Mouse (Mus musculus) erythroblast, embryonic 14.5 days (primary cell): ENCODE results near the gene Qpct.

ENCODE experiments used
- GATA1 ChIP-seq: IDR thresholded peaks from 2 replicates; pipeline ENCODE4 v1.6.1; 2012; ENCODE audit warnings: low read length, inconsistent platforms, mixed read lengths
- TAL1 ChIP-seq: IDR thresholded peaks from 3 replicates; pipeline ENCODE4 v1.6.1; 2012; ENCODE audit warnings: low read length, inconsistent platforms, mixed read lengths

GRCm38 (mm10) chr17:79039660-79040059, 12.0 kb upstream of the Qpct start:
- TF ChIP-seq TAL1 (no peak), GATA1 (no peak)
